Mouse (Mus musculus) midbrain, postnatal 0 days (tissue): ENCODE results near the gene Zfp512. TPM values are rescaled to one million over a fixed set of nuclear protein-coding genes. Genes with fewer than 3 reads are reported as not detected.

Experiments
- ATAC-seq: fragments of 200-750 bp; cut with Nextera tagmentation; 2 replicates; pipeline ENCODE4 v1.8.0; 2017; ENCODE audit warnings: moderate number of reproducible peaks, mild to moderate bottlenecking, moderate TSS enrichment, moderate library complexity; ENCODE audit not compliant: low FRiP score
- DNase-seq: peaks from one replicate; pipeline ENCODE4 v3.0.0-alpha.2; 2015; ENCODE audit warnings: low spot score
- H3K27ac ChIP-seq: fragments of 300-500 bp; sonication (generic); 2 replicates; pipeline ENCODE4 v1.5.1; 2014; ENCODE audit warnings: low read depth, mild to moderate bottlenecking, low read length, mixed read lengths
- H3K27me3 ChIP-seq: fragments of 300-500 bp; sonication (generic); 2 replicates; pipeline ENCODE4 v1.6.1; 2014; ENCODE audit warnings: low read length, control low read depth, mixed read lengths; ENCODE audit not compliant: insufficient read depth
- H3K36me3 ChIP-seq: fragments of 300-500 bp; sonication (generic); 2 replicates; pipeline ENCODE4 v1.6.1; 2014; ENCODE audit warnings: low read length, control low read depth, mixed read lengths; ENCODE audit not compliant: insufficient read depth
- H3K4me1 ChIP-seq: fragments of 300-500 bp; sonication (generic); 2 replicates; pipeline ENCODE4 v1.6.1; 2014; ENCODE audit warnings: mild to moderate bottlenecking, control low read depth, antibody characterized with exemption, low read length, mixed read lengths; ENCODE audit not compliant: insufficient read depth
- H3K4me2 ChIP-seq: fragments of 300-500 bp; sonication (generic); 2 replicates; pipeline ENCODE4 v1.6.1; 2014; ENCODE audit warnings: low read depth, mild to moderate bottlenecking, low read length, mixed read lengths; ENCODE audit not compliant: poor library complexity, severe bottlenecking
- H3K4me3 ChIP-seq: fragments of 300-500 bp; sonication (generic); 2 replicates; pipeline ENCODE4 v1.5.1; 2014; ENCODE audit warnings: low read depth, mild to moderate bottlenecking, low read length, moderate library complexity
- H3K9ac ChIP-seq: fragments of 300-500 bp; sonication (generic); replicated peaks from 2 replicates; pipeline ENCODE4 v1.6.1; 2014; ENCODE audit warnings: mild to moderate bottlenecking, low read length, moderate library complexity, mixed read lengths; ENCODE audit not compliant: poor library complexity, severe bottlenecking
- H3K9me3 ChIP-seq: fragments of 300-500 bp; sonication (generic); 2 replicates; pipeline ENCODE4 v1.6.1; 2016; ENCODE audit warnings: low read length, control low read depth
- CTCF ChIP-seq: IDR thresholded peaks from 2 replicates; pipeline ENCODE4 v1.5.1; 2016; ENCODE audit warnings: antibody characterized with exemption, mild to moderate bottlenecking
- WGBS: fragments of 180-500 bp; shearing (Covaris S2); extraction: QIAGEN DNeasy Blood & Tissue Kit; methylation state at CpG from one replicate; pipeline ENCODE4 v1.1.7; 2014; 5-methylcytosine and 5-hydroxymethylcytosine counted together
- polyA plus RNA-seq: library from polyadenylated mRNA; unstranded; fragments of >200 nt; fragmentation: Nextera tagmentation; extraction: Ambion mirVana; gene quantifications from 2 replicates; pipeline ENCODE4 v1.2.1, GENCODE M21; 2015
- total RNA-seq: library from RNA; depleted of rRNA; stranded (reverse); fragments of >200 nt; gene quantifications from 2 replicates; pipeline ENCODE4 v1.2.3, GENCODE M21; 2014

Zfp512 gene
- total and polyA plus RNA-seq, 2 experiments from 2014 or later: 74.6 to 94.2 TPM

- no peak for TF ChIP-seq CTCF
- no peak overlapping the region for H3K4me3 ChIP-seq
- no peak for DNase-seq
- H3K4me1 ChIP-seq: no peaks in the 10 kb centered on the region
- H3K9me3 ChIP-seq: no peaks in the 10 kb centered on the region
- 94% methylated on average over 6 of the region's 6 CpGs for WGBS
- no peak overlapping the region for H3K9ac ChIP-seq
- H3K27ac ChIP-seq: no peak overlapping the region
- no peak for ATAC-seq
- peaks cover 69% of the 10 kb centered on the region for H3K36me3 ChIP-seq
- H3K27me3 ChIP-seq: no peaks in the 10 kb centered on the region
- no peak overlapping the region for H3K4me2 ChIP-seq
Measured at GRCm38 (mm10) chr5:31469711-31470110, 17.5 kb downstream of the Zfp512 start.

GRCm38 (mm10) chr5:31470334-31470733 is 18.1 kb downstream of the Zfp512 start:
- H3K27ac ChIP-seq: no peak overlapping the region
- WGBS: 80% methylated on average over 7 of the region's 7 CpGs
- H3K4me3 ChIP-seq: no peak overlapping the region
- H3K36me3 ChIP-seq: peaks cover 70% of the 10 kb centered on the region
- no peaks in the 10 kb centered on the region for H3K9me3 ChIP-seq
- peak; percentile 27 for DNase-seq
- TF ChIP-seq CTCF: peak; percentile 73
- H3K9ac ChIP-seq: no peak overlapping the region
- no peak for ATAC-seq
- no peak overlapping the region for H3K4me2 ChIP-seq
- H3K27me3 ChIP-seq: no peaks in the 10 kb centered on the region
- no peaks in the 10 kb centered on the region for H3K4me1 ChIP-seq

- WGBS: 96% methylated on average over 4 of the region's 4 CpGs
- no peak overlapping the region for H3K9ac ChIP-seq
- H3K9me3 ChIP-seq: no peaks in the 10 kb centered on the region
- H3K4me1 ChIP-seq: no peaks in the 10 kb centered on the region
- no peak overlapping the region for H3K27ac ChIP-seq
- TF ChIP-seq CTCF: no peak
- no peaks in the 10 kb centered on the region for H3K27me3 ChIP-seq
- no peak overlapping the region for H3K4me2 ChIP-seq
- ATAC-seq: no peak
- peaks cover 62% of the 10 kb centered on the region for H3K36me3 ChIP-seq
- H3K4me3 ChIP-seq: no peak overlapping the region
- DNase-seq: no peak
Measured at GRCm38 (mm10) chr5:31480536-31480935, 28.3 kb downstream of the Zfp512 start.

GRCm38 (mm10) chr5:31485440-31485839 is 33.2 kb downstream of the Zfp512 start, which contains the start of gene 4930548H24Rik:
4930548H24Rik (plus strand) TSS chr5:31485740.
- no peak within 1 kb of the TSS for H3K27ac ChIP-seq
- no peak within 1 kb of the TSS for H3K9ac ChIP-seq
- WGBS: 97% methylated on average over 3 of the region's 3 CpGs
- H3K4me2 ChIP-seq: no peak within 1 kb of the TSS
- no peak within 1 kb of the TSS for H3K4me3 ChIP-seq
- TF ChIP-seq CTCF: no peak
- peaks cover 21% of the 10 kb centered on the region for H3K36me3 ChIP-seq
- ATAC-seq (no peak), DNase-seq (no peak)
- H3K9me3 ChIP-seq: no peaks in the 10 kb centered on the region
- no peaks in the 10 kb centered on the region for H3K27me3 ChIP-seq
- no peaks in the 10 kb centered on the region for H3K4me1 ChIP-seq

GRCm38 (mm10) chr5:31487889-31488288 is 35.7 kb downstream of the Zfp512 start:
- TF ChIP-seq CTCF: no peak
- ATAC-seq: no peak
- 95% methylated on average over 3 of the region's 3 CpGs for WGBS
- H3K4me3 ChIP-seq: no peak overlapping the region
- no peaks in the 10 kb centered on the region for H3K9me3 ChIP-seq
- no peak overlapping the region for H3K4me2 ChIP-seq
- H3K9ac ChIP-seq: no peak overlapping the region
- H3K27ac ChIP-seq: no peak overlapping the region
- no peaks in the 10 kb centered on the region for H3K27me3 ChIP-seq
- 0 out of 2 replicates have a peak, but pooled peaks cover 6% of the 10 kb centered on the region for H3K36me3 ChIP-seq
- H3K4me1 ChIP-seq: no peaks in the 10 kb centered on the region
- DNase-seq: no peak

GRCm38 (mm10) chr5:31489116-31489769 is 37.0 kb downstream of the Zfp512 start:
- Histone ChIP-seq H3K27ac (no peak overlapping the region), H3K36me3 (0 out of 2 replicates have a peak, but pooled peaks cover 6% of the 10 kb centered on the region), H3K4me1 (no peaks in the 10 kb centered on the region; the same call in 1 of the 2 replicates), H3K4me2 (no peak overlapping the region), H3K9me3 (no peaks in the 10 kb centered on the region), H3K27me3 (no peaks in the 10 kb centered on the region), H3K4me3 (no peak overlapping the region), H3K9ac (no peak overlapping the region)
- no peak for DNase-seq
- WGBS: 67% methylated on average over 7 of the region's 7 CpGs
- no peak for TF ChIP-seq CTCF
- no peak for ATAC-seq
